Mouse (Mus musculus): ENCODE data around the gene Slc4a3.

GRCm38 (mm10) chr1:75609264-75609662 lies 63.2 kb downstream of the Slc4a3 start:
- TF ChIP-seq CTCF (IDR thresholded peaks at IDR 0.05; ENCODE audit: borderline replicate concordance, insufficient read depth, low read length) (no peak), POLR2A (IDR thresholded peaks at IDR 0.05; ENCODE audit: low read depth, low read length) (no peak)

Data from embryonic fibroblast, embryonic 13.5 days (primary cell).